Mouse (Mus musculus) Patski (cell line): Measurements from ENCODE around the gene Shprh. TPM values are rescaled to one million over a fixed set of nuclear protein-coding genes. Genes with fewer than 3 reads are reported as not detected.
"Not testable (repeated sequence)": the region's sequence is repeated elsewhere in the genome, so short reads cannot be mapped to it uniquely, and the experiment has no call there.

Source experiments
- ATAC-seq: fragments of 100-300 bp; one replicate; pipeline ENCODE4 v1.8.0; 2021
- CTCF ChIA-PET: fragments of 350-600 bp; sonication (Branson Sonifier 250); formaldehyde crosslinking; loops from one replicate; lab custom pipeline; 2022; ENCODE audit warnings: inconsistent platforms; lab: Charles Lee
- POLR2A ChIA-PET: fragments of 350-600 bp; sonication (Branson Sonifier 250); formaldehyde crosslinking; loops from one replicate; lab custom pipeline; 2022; ENCODE audit warnings: antibody characterized with exemption, inconsistent platforms; lab: Charles Lee
- DNase-seq: peaks from one replicate; pipeline ENCODE4 v3.0.0-alpha.2; 2011; ENCODE audit warnings: low read depth, low spot score
- H3K27me3 ChIP-seq: fragments of 371-371 bp; one replicate; pipeline ENCODE4 v1.5.1; 2021
- CTCF ChIP-seq: fragments of 100-300 bp; IDR thresholded peaks from one replicate; pipeline ENCODE4 v1.5.1; 2021
- in situ Hi-C: fragments of 300-500 bp; cut with MboI; formaldehyde crosslinking; loops from 3 replicates; pipeline ENCODE4 v1.11.1; 2018; ENCODE audit warnings: low pct_unique_long_range_greater_than_20kb, mixed read lengths
- polyA plus RNA-seq: library from polyadenylated mRNA; unstranded; gene quantifications from one replicate; pipeline ENCODE4 v1.2.3, GENCODE M21; 2021

The Shprh gene
- polyA plus RNA-seq, 1 experiment from 2014 or later, result 13.7 TPM

GRCm38 (mm10) chr10:11233208-11233607, 84.0 kb downstream of the Shprh start:
- H3K27me3 ChIP-seq, result no peaks in the 10 kb centered on the region
- DNase-seq (no peak), ATAC-seq (no peak)
- POLR2A ChIA-PET, result no interaction called here
- TF ChIP-seq CTCF, result no peak
- CTCF ChIA-PET, result interaction anchor here (1.0 to 2.1 kb wide), 2 partner anchors 9 to 14 kb away, joined by 5 to 7 read pairs; no protein-coding TSS in a partner anchor
- in situ Hi-C loops, result no loop called here

DNA sequence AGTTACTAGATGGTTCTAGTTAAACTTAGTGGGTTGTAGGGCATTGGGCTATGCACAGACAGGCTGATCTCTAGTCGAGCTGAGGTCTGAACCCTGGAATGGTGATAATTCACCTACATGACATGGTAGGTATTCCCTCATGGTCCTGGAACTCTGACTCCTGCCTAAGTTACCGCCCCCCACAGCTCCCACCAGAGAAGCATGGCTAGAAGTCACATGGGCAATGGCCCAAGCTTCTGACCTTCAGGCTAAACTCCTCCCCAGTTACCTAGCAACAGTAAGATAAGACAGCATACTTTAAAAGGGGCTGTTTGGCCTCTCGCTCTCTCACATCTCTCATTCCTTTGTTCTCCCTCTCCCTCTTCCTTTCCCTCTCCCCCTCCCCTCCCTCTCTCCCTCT, 93.8 kb downstream of the Shprh start:
- CTCF ChIA-PET, result interaction anchor here (0.9 to 1.9 kb wide), 2 partner anchors 8 to 11 kb away, joined by 3 to 7 read pairs; no protein-coding TSS in a partner anchor
- POLR2A ChIA-PET, H3K27me3 ChIP-seq, in situ Hi-C loops, ATAC-seq, DNase-seq: not testable (repeated sequence)

DNA sequence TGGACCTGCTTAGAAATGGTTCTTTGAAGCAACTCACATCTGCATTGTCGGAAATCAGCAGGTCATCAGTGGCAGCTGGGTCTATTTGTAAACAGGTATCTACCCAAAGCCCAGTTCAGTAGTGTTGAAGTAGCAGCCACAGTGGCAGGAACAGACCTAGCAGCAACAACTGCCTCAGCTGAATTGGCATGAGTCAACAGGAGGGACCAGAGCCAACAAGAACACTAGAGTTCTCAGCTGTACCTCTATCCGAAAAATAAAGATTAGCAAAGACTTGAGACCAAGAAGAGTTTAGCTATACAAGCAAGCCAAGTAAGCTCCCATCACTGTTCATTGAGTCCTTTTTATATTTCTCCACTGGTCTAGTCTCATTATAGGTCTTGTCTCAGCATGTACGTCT, 99.0 kb downstream of the Shprh start:
- no peak for TF ChIP-seq CTCF
- ChIA-PET CTCF (no interaction called here), POLR2A (no interaction called here)
- ATAC-seq (no peak), DNase-seq (no peak)
- in situ Hi-C loops, result no loop called here
- no peaks in the 10 kb centered on the region for H3K27me3 ChIP-seq

GRCm38 (mm10) chr10:11250247-11250997, 101.2 kb downstream of the Shprh start:
- no peaks in the 10 kb centered on the region for H3K27me3 ChIP-seq
- in situ Hi-C loops, result no loop called here
- ATAC-seq (no peak), DNase-seq (no peak)
- CTCF ChIA-PET, result no interaction called here
- TF ChIP-seq CTCF, result no peak
- POLR2A ChIA-PET, result no interaction called here

DNA sequence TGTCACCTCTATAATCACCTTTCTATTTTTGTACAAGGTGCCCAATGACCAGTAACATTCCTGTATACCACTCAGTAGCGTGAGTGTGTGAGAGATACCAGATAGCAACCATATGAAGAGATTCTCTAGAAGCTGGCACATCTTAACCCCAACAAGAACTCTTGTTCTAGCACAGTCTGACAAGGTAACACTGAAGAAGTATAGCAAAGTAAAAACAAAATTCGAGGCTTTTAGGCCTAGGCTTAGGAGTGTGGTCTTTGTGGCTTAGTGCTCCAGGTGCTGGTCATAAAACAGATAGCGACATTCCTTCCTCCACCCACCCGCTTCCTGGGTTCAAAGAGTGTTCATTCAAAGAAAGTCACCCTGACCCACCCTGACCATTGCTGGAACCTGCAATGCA, 104.4 kb downstream of the Shprh start:
- DNase-seq, H3K27me3 ChIP-seq, POLR2A ChIA-PET, ATAC-seq, in situ Hi-C loops, CTCF ChIA-PET: not testable (repeated sequence)

DNA sequence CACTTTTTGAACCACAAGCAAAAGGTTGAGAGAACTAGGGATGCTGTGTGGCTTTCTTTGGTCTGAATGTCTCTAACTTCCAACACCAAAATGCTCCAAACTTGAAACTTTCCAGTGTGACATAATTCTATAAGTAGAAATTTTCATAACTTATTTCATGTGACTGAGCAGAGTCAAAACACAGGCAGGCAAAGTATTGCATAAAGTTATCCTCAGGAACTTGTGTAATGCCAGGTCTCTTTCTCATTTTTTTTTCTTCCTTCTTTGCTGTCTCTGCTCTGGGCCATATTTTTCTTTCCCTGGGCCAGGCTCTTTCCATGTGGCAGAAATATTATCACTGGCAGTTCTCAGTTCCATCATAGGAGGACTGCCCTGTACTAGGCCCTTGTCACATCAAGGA, 110.9 kb downstream of the Shprh start:
- CTCF ChIA-PET, result no interaction called here
- in situ Hi-C loops, result no loop called here
- TF ChIP-seq CTCF, result no peak
- no peaks in the 10 kb centered on the region for H3K27me3 ChIP-seq
- POLR2A ChIA-PET, result no interaction called here
- ATAC-seq (no peak), DNase-seq (no peak)

GRCm38 (mm10) chr10:11262292-11262691, 113.1 kb downstream of the Shprh start:
- DNase-seq, in situ Hi-C loops, ATAC-seq, POLR2A ChIA-PET, CTCF ChIA-PET, H3K27me3 ChIP-seq: not testable (repeated sequence)

DNA sequence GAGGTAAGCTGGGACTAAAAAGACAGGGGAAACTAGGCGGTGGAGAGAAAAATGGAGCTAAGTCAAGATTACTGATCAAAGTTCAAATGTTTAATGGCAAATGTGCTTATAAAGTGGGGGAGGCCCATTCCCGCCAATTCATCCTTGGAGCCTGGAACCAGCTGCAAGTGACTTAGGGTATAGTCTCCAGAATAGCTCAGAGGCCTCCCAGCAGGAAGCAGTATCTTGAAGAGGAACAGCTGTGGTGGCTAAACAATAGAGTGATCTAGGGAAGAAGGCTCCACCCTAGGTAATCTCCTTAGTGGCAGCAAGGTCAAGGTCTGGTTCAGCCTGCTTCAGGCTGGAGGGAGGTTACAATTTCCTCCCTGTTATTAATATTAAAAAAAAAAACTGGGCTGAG, 114.6 kb downstream of the Shprh start:
- H3K27me3 ChIP-seq, POLR2A ChIA-PET, ATAC-seq, in situ Hi-C loops, DNase-seq: not testable (repeated sequence)
- CTCF ChIA-PET, result interaction anchor here (1.4 kb wide), 1 partner anchor 9 kb away, joined by 4 read pairs; no protein-coding TSS in a partner anchor

Other genes starting within 250 kb of the Shprh start
- not detected for gene Grm1, start 67.1 kb upstream of the Shprh start, polyA plus RNA-seq
- gene Fbxo30, start 131.9 kb downstream of the Shprh start, polyA plus RNA-seq, result 21.3 TPM
- gene Epm2a, start 194.0 kb downstream of the Shprh start, polyA plus RNA-seq, result 3.2 TPM